Mouse (Mus musculus) heart, embryonic 10.5 days (tissue): Measurements from ENCODE around the gene Kcnh1. TPM values are rescaled to one million over a fixed set of nuclear protein-coding genes. Genes with fewer than 3 reads are reported as not detected.

ENCODE experiments used
- DNase-seq: peaks from one replicate; pipeline ENCODE4 v3.0.0-alpha.2; 2017; ENCODE audit warnings: low spot score
- H3K27ac ChIP-seq: fragments of 300-500 bp; sonication (generic); 2 replicates; pipeline ENCODE4 v1.5.1; 2016; ENCODE audit warnings: mild to moderate bottlenecking
- H3K27me3 ChIP-seq: fragments of 300-500 bp; sonication (generic); 2 replicates; pipeline ENCODE4 v1.6.1; 2016; ENCODE audit warnings: mild to moderate bottlenecking; ENCODE audit not compliant: poor library complexity, insufficient read depth, severe bottlenecking
- H3K36me3 ChIP-seq: fragments of 300-500 bp; sonication (generic); 2 replicates; pipeline ENCODE4 v1.6.1; 2016; ENCODE audit warnings: mild to moderate bottlenecking, moderate library complexity
- H3K4me1 ChIP-seq: fragments of 300-500 bp; sonication (generic); 2 replicates; pipeline ENCODE4 v1.6.1; 2016; ENCODE audit warnings: mild to moderate bottlenecking
- H3K4me3 ChIP-seq: fragments of 300-500 bp; sonication (generic); 2 replicates; pipeline ENCODE4 v1.5.1; 2016; ENCODE audit warnings: mild to moderate bottlenecking, moderate library complexity
- H3K9me3 ChIP-seq: fragments of 300-500 bp; sonication (generic); 2 replicates; pipeline ENCODE4 v1.6.1; 2016; ENCODE audit warnings: mild to moderate bottlenecking, moderate library complexity
- WGBS: fragments of 180-500 bp; shearing (Covaris S2); methylation state at CpG from one replicate; pipeline ENCODE4 v1.1.7; 2016; 5-methylcytosine and 5-hydroxymethylcytosine counted together
- polyA plus RNA-seq: library from polyadenylated mRNA; unstranded; fragments of >200 nt; fragmentation: Nextera tagmentation; extraction: Ambion mirVana; gene quantifications from 2 replicates; pipeline ENCODE4 v1.2.1, GENCODE M21; 2016

Gene Kcnh1
- polyA plus RNA-seq, 1 experiment from 2014 or later, result 0.14 TPM

DNA sequence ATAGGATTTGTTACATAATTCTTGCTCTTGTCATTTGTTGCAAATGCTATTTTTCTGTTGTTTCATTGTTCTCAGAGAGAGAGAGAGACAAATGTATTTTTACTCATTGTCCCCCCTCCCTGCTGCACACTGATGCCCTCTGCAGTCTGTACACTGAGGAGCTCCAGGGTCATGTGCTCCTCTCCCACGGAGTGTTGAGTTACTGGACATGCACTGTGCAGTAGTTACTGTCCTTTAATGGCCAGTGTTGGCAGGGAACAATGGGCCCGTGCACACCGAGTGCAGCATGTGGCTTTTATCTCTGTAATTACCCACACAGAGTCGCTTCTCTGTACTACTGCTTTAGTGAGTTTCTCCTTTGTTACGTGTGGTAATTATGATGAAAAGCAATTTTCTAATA is 17.4 kb downstream of the Kcnh1 start:
- no peak for DNase-seq
- no peaks in the 10 kb centered on the region for H3K9me3 ChIP-seq
- no peaks in the 10 kb centered on the region for H3K27me3 ChIP-seq
- WGBS, result 58% methylated on average over 5 of the region's 5 CpGs
- no peaks in the 10 kb centered on the region for H3K36me3 ChIP-seq
- no peaks in the 10 kb centered on the region for H3K4me1 ChIP-seq
- no peak overlapping the region for H3K4me3 ChIP-seq
- no peak overlapping the region for H3K27ac ChIP-seq

DNA sequence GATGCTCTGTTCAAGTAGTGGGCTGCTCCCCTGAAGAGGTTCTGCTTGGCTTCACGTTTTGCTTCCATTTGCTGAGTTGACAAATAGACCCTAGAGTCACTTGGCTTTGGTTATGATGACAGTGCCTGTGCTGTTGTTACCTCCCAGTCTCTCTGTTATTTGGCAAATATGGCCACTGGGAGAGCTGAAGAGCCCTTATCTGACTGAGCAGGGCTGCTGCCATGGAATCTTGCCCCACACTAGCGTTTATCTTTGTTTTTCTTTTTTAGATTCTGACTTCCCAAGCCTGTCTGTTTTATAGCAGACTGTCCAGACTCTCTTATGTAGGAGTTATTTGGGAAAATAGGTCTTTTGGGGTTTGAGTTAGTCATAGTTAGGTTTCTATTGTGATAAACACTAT is 21.9 kb downstream of the Kcnh1 start:
- no peaks in the 10 kb centered on the region for H3K27me3 ChIP-seq
- H3K9me3 ChIP-seq, result no peaks in the 10 kb centered on the region
- DNase-seq, result no peak
- H3K4me1 ChIP-seq, result no peaks in the 10 kb centered on the region
- H3K36me3 ChIP-seq, result no peaks in the 10 kb centered on the region
- no peak overlapping the region for H3K4me3 ChIP-seq
- no peak overlapping the region for H3K27ac ChIP-seq
- WGBS, result 49% methylated on average over 2 of the region's 2 CpGs

DNA sequence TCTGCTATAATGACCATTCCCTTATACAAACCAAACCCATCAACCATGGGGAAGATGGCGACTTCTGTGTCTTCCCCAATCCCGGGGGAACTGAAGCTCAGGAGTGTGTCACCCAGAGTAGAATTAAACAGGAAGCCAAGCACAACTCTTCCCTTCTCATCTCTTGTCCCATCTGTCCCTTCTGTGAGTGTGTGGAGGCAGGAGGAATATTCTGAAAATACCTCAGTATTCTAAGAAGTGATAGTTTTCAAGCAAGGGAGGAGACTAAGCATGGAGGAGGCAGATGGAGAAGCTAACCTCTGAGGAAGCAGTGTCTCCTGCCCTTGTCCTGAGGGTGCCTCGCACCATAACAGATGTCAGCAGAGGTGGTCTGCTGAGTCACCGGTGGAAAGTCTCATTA is 24.1 kb downstream of the Kcnh1 start:
- no peaks in the 10 kb centered on the region for H3K36me3 ChIP-seq
- no peaks in the 10 kb centered on the region for H3K4me1 ChIP-seq
- WGBS, result 87% methylated on average over 4 of the region's 4 CpGs
- H3K4me3 ChIP-seq, result no peak overlapping the region
- H3K27me3 ChIP-seq, result no peaks in the 10 kb centered on the region
- DNase-seq, result no peak
- no peaks in the 10 kb centered on the region for H3K9me3 ChIP-seq
- H3K27ac ChIP-seq, result no peak overlapping the region

DNA sequence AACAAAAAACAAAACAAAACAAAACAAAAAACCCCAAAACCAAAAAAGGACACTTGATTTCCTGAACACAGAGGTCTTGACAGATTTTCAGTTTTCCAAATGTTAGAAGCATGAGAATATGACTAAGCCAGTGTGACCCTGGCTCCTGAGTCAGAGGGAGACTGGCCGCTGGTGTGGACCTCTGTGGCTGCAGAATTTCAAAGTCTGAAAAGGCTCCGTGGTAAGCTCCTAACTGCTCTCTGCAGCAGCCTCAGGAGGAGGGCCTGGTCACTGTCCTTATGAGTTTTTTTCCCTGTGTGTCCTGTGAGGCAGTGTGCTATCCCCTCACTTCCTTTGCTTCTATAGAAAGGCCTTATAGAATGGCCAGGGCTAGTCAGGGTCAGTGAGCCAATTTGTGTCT is 29.6 kb downstream of the Kcnh1 start:
- no peak for DNase-seq
- no peaks in the 10 kb centered on the region for H3K4me1 ChIP-seq
- H3K9me3 ChIP-seq, result no peaks in the 10 kb centered on the region
- 63% methylated on average over 2 of the region's 2 CpGs for WGBS
- no peak overlapping the region for H3K27ac ChIP-seq
- no peaks in the 10 kb centered on the region for H3K36me3 ChIP-seq
- H3K4me3 ChIP-seq, result no peak overlapping the region
- H3K27me3 ChIP-seq, result no peaks in the 10 kb centered on the region

DNA sequence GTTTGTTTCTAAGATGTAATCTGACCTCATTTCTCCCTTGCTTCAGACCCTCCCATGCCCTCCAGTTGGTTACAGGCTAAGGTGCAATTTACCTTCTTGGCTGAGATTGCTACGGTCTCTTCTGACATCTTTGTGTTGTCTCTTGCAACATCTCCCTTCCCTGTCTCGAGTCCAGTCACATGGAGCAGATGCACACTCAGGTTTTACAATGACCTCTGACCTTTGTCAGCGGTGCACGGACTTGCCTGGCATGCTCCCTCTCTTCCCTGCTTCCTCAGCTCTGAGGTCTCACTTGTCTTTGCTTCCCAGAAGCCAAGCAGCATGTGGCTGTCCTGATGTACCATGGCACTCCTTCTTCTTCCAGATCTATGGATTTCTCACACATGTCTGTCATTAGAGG is 33.6 kb downstream of the Kcnh1 start:
- 51% methylated on average over 4 of the region's 4 CpGs for WGBS
- Histone ChIP-seq H3K27ac (no peak overlapping the region), H3K36me3 (no peaks in the 10 kb centered on the region), H3K9me3 (peaks cover 7% of the 10 kb centered on the region; the same call in 1 of the 2 replicates), H3K4me1 (no peaks in the 10 kb centered on the region), H3K27me3 (no peaks in the 10 kb centered on the region), H3K4me3 (no peak overlapping the region)
- no peak for DNase-seq

DNA sequence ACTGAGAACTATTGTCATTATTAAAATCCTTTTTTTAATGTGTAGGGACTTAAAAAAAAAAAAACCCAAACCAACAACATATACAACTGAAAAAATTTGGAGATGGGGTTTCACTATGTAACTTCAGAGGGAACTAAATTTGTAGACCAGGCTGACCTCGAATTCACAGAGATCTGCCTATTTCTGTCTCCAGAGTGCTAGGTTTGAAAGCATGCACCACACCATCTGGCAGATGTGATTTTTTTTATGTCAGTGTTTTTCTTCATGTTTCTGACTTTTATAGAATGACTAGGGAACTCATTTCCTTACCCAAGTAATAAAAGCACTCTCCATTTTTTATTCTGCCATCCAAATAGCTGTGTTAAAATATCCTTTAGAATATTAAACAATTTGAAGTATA is 42.1 kb downstream of the Kcnh1 start:
- H3K9me3 ChIP-seq, result peaks cover 7% of the 10 kb centered on the region; the same call in 1 of the 2 replicates
- H3K36me3 ChIP-seq, result no peaks in the 10 kb centered on the region
- H3K27ac ChIP-seq, result no peak overlapping the region
- no peak overlapping the region for H3K4me3 ChIP-seq
- no peak for DNase-seq
- no peaks in the 10 kb centered on the region for H3K27me3 ChIP-seq
- H3K4me1 ChIP-seq, result no peaks in the 10 kb centered on the region
- 45% methylated on average over 1 of the region's 1 CpGs for WGBS

DNA sequence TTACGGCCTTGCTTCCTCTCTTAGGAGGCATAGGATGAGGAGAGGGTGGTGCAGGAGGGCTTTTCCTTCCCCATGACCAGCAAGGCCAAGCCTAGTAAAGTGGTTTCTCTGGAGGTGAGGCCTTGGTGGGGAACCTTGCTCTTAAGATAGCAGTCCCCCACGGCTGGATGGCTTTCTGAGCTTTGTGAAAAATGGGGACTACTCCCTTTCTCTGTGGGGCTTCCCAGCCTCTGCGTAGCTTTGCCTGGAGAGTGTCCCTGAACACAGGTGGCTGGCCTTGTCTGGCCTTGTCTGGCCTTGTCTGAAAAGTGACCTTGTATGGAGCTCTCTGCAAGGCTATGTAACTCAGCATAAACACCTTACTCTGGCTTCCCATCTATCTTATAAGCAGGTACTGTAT is 56.3 kb downstream of the Kcnh1 start:
- 68% methylated on average over 3 of the region's 3 CpGs for WGBS
- H3K27ac ChIP-seq, result no peak overlapping the region

DNA sequence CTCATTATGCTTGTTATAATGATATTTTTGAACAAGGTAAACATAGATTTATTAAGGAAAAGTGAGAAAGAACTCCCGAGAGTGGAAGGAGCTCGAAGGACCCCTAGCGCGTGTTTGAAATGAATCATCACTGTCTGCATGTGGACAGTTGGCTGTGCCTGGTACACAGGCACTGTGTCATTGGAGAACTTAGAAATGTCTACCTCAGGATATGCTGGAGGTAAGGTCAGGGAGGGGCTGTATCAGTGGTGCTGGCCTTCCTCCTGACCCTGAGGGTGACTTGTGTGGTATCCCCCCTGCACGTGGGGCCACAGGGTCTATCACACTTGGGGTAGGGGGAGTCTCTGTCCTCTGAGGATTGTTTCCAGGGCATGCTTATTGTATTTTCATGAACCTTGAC is 68.6 kb downstream of the Kcnh1 start:
- H3K36me3 ChIP-seq, result no peaks in the 10 kb centered on the region
- WGBS, result 91% methylated on average over 5 of the region's 5 CpGs
- H3K4me3 ChIP-seq, result no peak overlapping the region
- H3K9me3 ChIP-seq, result no peaks in the 10 kb centered on the region
- peak; percentile 55 for DNase-seq
- H3K27ac ChIP-seq, result no peak overlapping the region
- no peaks in the 10 kb centered on the region for H3K4me1 ChIP-seq
- no peaks in the 10 kb centered on the region for H3K27me3 ChIP-seq

More for the DNA sequence above, 56.3 kb downstream of the Kcnh1 start:
- Histone ChIP-seq H3K4me1 (peaks cover 14% of the 10 kb centered on the region; the same call in 1 of the 2 replicates), H3K27me3 (0 out of 2 replicates have a peak, but pooled peaks cover 3% of the 10 kb centered on the region), H3K36me3 (no peaks in the 10 kb centered on the region), H3K4me3 (no peak overlapping the region), H3K9me3 (no peaks in the 10 kb centered on the region)
- no peak for DNase-seq

DNA sequence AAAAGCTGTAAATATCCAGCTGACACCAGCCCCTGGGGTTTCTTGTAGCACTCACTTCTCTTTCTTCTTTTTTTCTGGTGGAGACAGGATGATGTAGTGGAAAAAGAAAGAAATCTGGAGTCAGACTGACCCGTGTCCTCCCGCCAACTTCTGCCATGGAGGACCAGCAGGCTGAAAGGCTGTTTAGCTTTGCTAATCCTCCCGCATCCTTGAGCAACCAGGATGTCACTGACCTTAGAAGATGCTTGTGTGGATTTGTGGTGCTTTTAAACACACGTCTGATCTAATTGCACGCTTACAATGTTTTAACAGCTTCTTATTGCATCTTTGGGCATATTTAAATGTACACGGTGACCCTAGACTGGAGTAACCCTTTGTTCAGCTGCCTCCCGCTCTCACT is 69.0 kb downstream of the Kcnh1 start:
- H3K9me3 ChIP-seq, result no peaks in the 10 kb centered on the region
- peak; percentile 63 for DNase-seq
- 86% methylated on average over 7 of the region's 7 CpGs for WGBS
- H3K4me3 ChIP-seq, result no peak overlapping the region
- H3K27ac ChIP-seq, result no peak overlapping the region
- no peaks in the 10 kb centered on the region for H3K36me3 ChIP-seq
- no peaks in the 10 kb centered on the region for H3K27me3 ChIP-seq
- H3K4me1 ChIP-seq, result no peaks in the 10 kb centered on the region

DNA sequence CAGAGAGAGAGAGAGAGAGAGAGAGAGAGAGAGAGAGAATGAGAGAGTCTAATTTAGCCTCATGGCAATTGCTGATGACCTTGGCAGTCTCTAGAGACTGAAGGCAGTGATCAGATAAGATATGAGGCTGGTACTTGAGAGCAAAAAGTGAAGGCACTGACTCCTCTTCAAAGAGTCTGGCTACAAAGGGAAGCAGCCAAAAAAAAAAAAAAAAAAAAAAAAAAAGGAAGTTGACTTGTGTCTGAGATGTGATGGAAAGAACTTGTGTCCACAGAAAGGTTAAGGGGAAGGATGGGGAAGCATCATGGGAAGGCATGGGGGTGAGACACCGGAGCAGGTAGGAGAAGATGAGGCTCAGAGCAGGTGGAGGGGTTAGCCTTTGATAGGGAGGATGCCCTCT is 75.1 kb downstream of the Kcnh1 start:
- no peak for DNase-seq
- Histone ChIP-seq H3K4me1 (no peaks in the 10 kb centered on the region), H3K4me3 (no peak overlapping the region), H3K36me3 (no peaks in the 10 kb centered on the region), H3K27me3 (no peaks in the 10 kb centered on the region), H3K9me3 (no peaks in the 10 kb centered on the region), H3K27ac (no peak overlapping the region)
- 83% methylated on average over 1 of the region's 1 CpGs for WGBS

DNA sequence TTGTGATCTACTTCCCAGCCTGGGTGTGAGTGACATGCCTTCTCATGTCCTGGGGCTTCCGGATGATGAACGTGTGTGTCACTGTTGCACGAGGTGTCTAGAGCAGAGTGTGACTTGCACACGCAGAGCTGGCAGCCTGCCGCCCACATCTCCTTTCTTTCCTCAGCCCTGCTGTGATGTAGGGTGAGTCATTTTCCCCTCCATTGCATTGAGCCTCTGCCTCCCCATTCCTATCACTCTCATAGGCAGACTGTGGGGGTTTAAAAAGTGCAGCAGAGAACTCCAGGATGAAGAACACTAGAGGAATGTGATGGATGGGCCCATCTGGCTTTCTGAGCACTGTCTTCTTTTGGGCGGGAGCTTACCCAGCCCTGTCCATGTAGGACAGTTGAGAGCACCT is 76.4 kb downstream of the Kcnh1 start:
- Histone ChIP-seq H3K36me3 (no peaks in the 10 kb centered on the region), H3K27me3 (no peaks in the 10 kb centered on the region), H3K27ac (no peak overlapping the region), H3K9me3 (no peaks in the 10 kb centered on the region), H3K4me1 (no peaks in the 10 kb centered on the region), H3K4me3 (no peak overlapping the region)
- 89% methylated on average over 6 of the region's 6 CpGs for WGBS
- peak; percentile 38 for DNase-seq

DNA sequence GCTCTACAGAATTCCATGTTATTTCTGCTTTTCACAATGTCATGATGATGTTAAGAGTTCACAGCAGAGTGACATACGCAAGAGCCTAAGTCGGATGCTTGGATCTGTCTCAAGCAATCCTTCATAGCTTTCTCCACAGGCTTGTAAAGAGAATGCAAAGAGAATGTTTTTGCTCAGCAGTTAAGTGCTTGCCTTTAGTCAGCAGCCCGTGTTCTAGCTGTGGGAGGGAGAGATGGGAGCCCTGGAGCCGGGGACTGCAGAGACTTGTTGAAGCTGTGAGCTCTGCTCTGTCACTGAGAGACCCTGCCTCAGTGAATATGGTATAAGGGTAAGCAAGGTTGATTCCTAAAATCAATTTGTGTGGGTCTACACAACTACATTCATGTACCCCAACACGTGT is 78.3 kb downstream of the Kcnh1 start:
- no peaks in the 10 kb centered on the region for H3K36me3 ChIP-seq
- peak; percentile 38 for DNase-seq
- no peak overlapping the region for H3K4me3 ChIP-seq
- no peaks in the 10 kb centered on the region for H3K27me3 ChIP-seq
- H3K27ac ChIP-seq, result no peak overlapping the region
- WGBS, result 79% methylated on average over 5 of the region's 5 CpGs
- no peaks in the 10 kb centered on the region for H3K4me1 ChIP-seq
- no peaks in the 10 kb centered on the region for H3K9me3 ChIP-seq

DNA sequence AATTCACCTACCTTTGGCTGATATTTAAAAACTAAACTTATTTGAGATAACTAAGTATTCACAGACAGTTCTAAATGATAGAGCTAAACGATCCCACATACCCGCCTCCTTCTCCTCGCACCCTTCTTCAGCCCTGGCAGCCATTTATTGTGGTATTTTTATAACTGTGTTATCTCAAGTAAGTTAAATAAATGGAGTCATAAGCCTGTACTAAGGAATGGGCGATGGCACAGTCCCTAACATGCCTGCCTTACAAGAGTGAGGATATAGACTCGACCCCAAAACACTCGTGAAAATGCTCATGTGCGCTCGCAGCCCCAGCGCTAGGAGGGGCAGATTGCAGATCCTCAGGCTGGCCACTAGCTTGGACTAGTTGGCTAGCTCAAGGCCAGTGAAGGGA is 79.3 kb downstream of the Kcnh1 start:
- H3K36me3 ChIP-seq, result no peaks in the 10 kb centered on the region
- no peak for DNase-seq
- no peaks in the 10 kb centered on the region for H3K4me1 ChIP-seq
- 87% methylated on average over 9 of the region's 9 CpGs for WGBS
- H3K27me3 ChIP-seq, result no peaks in the 10 kb centered on the region
- no peaks in the 10 kb centered on the region for H3K9me3 ChIP-seq
- no peak overlapping the region for H3K4me3 ChIP-seq
- H3K27ac ChIP-seq, result no peak overlapping the region

DNA sequence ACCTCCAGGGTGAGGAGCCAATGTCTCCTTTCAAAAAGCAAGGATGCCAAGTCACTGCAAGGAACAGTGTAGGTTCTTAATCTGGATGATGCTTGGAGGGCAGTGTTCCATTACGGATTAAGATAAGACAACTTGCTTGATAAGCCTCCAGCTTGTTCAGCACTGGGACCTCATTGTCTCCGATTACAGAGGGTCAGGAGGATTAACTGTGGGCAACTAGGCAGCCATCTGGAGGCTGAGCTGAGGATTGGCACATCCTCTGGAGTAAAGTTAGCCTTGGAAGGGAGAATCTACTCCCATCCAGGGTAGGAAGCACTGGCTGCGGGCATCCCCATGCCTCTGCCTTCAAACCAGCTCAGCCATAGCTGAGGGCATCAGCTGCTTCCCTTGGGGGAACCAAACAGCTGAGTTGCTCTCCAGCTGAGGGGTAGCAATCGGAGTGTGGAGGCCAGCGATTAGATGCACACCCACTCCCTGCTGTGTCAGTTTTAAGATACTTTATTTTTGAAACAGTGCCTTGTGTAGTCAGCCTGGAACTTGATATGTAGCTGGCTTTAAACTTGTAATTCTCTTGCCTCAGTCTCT is 87.3 kb downstream of the Kcnh1 start:
- Histone ChIP-seq H3K36me3 (no peaks in the 10 kb centered on the region), H3K27ac (no peak overlapping the region), H3K27me3 (no peaks in the 10 kb centered on the region), H3K4me1 (no peaks in the 10 kb centered on the region; the same call in 1 of the 2 replicates), H3K4me3 (no peak overlapping the region), H3K9me3 (no peaks in the 10 kb centered on the region)
- no peak for DNase-seq
- WGBS, result 62% methylated on average over 5 of the region's 5 CpGs
